Mouse (Mus musculus) spleen, embryonic (tissue): ENCODE measurements at regions not wholly inside any gene's neighbourhood (a gene's known extent, or its start where the extent isn't known, plus 50 kb on each side); places are given as distances from the start of the nearest gene placed in this dataset.

Source experiments
- CTCF ChIA-PET: fragments of 350-600 bp; sonication (Branson Sonifier 250); formaldehyde crosslinking; loops from one replicate; lab custom pipeline; 2022; lab: Charles Lee

- CTCF ChIA-PET = no interaction called here
These were observed 117.0 kb upstream of the Nr2f2 start for GRCm38 (mm10) chr7:70483536-70483935.

- CTCF ChIA-PET = no interaction called here
These were observed 115.3 kb upstream of the Nr2f2 start for GRCm38 (mm10) chr7:70481880-70482279.

- CTCF ChIA-PET = no interaction called here
These were observed 106.3 kb upstream of the Nr2f2 start for GRCm38 (mm10) chr7:70472786-70473185.

- CTCF ChIA-PET = no interaction called here
These were observed 104.0 kb upstream of the Nr2f2 start for GRCm38 (mm10) chr7:70470557-70470956.

- CTCF ChIA-PET = no interaction called here
These were observed 95.6 kb upstream of the Nr2f2 start for GRCm38 (mm10) chr7:70462131-70462530.

- CTCF ChIA-PET = no interaction called here
These were observed 88.0 kb upstream of the Nr2f2 start for GRCm38 (mm10) chr7:70454525-70454924.

GRCm38 (mm10) chr7:70452816-70453215 lies 86.3 kb upstream of the Nr2f2 start:
- CTCF ChIA-PET = no interaction called here

- CTCF ChIA-PET = no interaction called here
These were observed 72.4 kb upstream of the Nr2f2 start for GRCm38 (mm10) chr7:70438908-70439307.

GRCm38 (mm10) chr7:70433838-70434237 lies 67.3 kb upstream of the Nr2f2 start:
- CTCF ChIA-PET = no interaction called here

- CTCF ChIA-PET = no interaction called here
These were observed 66.8 kb upstream of the Nr2f2 start for GRCm38 (mm10) chr7:70433358-70433757.

GRCm38 (mm10) chr7:70431712-70432111 lies 65.2 kb upstream of the Nr2f2 start:
- CTCF ChIA-PET = no interaction called here

GRCm38 (mm10) chr7:70429326-70429725 lies 62.8 kb upstream of the Nr2f2 start:
- CTCF ChIA-PET = no interaction called here

GRCm38 (mm10) chr7:70424231-70424620 lies 57.7 kb upstream of the Nr2f2 start:
- CTCF ChIA-PET = no interaction called here

GRCm38 (mm10) chr7:70423524-70424230 lies 57.1 kb upstream of the Nr2f2 start:
- CTCF ChIA-PET = no interaction called here

- CTCF ChIA-PET = interaction anchor here (0.7 kb wide), 1 partner anchor 104 kb away, joined by 3 read pairs; no protein-coding TSS in a partner anchor
These were observed 49.8 kb upstream of the Nr2f2 start for GRCm38 (mm10) chr7:70416185-70416941.
